Mouse (Mus musculus) erythroblast, embryonic 14.5 days (primary cell): Measurements from ENCODE around the gene Chd3.
"Not testable (repeated sequence)": the region's sequence is repeated elsewhere in the genome, so short reads cannot be mapped to it uniquely, and the experiment has no call there.

Source experiments
- GATA1 ChIP-seq: IDR thresholded peaks from 2 replicates; pipeline ENCODE4 v1.6.1; 2012; ENCODE audit warnings: low read length, inconsistent platforms, mixed read lengths
- TAL1 ChIP-seq: IDR thresholded peaks from 3 replicates; pipeline ENCODE4 v1.6.1; 2012; ENCODE audit warnings: low read length, inconsistent platforms, mixed read lengths

GRCm38 (mm10) chr11:69318000-69318399 is 51.2 kb downstream of the Chd3 start:
- not testable (repeated sequence) for TF ChIP-seq GATA1, TAL1
